Mouse (Mus musculus): ENCODE results near the gene Rbm47.

Gene Rbm47

DNA sequence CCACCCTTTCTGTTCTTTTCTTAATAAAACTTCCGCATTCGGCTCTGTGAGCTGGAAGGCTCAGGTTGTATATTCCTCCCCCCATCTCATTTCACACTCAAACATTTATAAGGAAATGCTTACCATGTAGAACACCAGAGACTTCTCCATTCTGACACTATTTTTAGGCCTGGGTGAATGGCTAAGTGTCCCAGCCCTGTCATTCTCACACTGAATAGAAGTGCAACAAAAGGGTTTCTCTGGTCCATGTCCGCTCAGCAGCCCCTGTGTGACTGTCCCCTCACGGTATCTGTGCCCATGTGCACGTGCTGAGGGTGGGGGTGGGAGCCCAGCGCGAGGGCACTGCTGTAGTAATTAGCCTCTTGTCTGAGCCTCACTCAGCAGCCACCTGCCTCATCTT lies 105.7 kb downstream of the Rbm47 start:
- in situ Hi-C loops (cut with MboI, MseI), result no loop called here

DNA sequence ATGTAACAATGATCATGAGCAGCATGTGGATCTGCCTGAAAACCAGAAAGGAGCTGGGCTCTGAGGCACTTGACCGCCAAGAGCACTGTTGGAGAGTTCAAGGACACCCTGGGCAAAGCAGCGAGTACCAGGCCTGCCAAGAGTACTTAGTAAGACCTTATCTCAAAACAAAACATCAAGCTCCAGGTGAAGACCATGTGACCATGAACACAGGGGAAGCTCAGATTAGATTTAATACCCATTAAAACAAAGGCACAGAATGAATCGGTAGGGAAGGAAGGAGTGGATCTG lies 110.0 kb downstream of the Rbm47 start:
- in situ Hi-C loops (cut with MboI, MseI), result no loop called here

DNA sequence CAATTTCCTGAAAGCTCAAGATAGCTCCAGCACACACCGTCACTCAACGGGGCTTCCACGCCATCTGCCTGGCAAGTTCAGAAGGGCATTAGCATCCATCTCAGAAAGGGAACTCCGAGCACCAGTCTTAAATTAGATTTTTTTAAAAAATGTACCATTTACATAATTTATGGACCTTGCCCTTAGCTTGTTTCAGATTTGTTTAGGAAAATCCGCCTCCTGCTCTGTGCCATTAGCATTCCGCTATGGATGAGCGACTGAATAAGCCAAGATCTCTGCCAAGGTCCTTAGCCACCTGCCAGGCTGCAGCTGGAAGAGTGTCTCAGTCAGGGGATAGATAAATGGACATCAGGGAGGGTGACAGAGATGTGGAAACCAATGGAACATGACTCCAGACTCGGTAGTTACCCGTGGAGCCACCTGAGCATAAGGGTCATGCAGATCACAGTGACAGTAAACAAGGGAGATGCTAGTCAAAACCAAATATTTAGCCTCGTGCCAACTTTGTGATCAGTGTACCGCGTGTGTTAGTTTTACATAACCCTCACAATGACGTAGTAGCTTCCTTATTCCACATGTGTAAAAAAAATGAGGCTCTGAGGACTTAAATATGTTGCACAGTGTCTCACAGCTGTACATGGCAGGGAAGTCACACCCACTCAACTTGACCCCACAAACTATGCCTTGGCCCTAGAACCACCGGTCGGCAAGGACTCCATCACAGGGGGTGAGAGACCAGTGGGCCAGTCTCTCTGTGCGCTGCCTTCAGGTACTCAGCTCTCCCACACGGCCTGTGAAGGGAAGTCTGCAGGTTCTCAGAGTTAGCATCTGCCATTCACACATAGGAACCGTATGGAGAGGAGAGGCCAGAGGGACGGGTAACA lies 110.6 kb downstream of the Rbm47 start:
- in situ Hi-C loops (cut with MboI, MseI), result no loop called here

DNA sequence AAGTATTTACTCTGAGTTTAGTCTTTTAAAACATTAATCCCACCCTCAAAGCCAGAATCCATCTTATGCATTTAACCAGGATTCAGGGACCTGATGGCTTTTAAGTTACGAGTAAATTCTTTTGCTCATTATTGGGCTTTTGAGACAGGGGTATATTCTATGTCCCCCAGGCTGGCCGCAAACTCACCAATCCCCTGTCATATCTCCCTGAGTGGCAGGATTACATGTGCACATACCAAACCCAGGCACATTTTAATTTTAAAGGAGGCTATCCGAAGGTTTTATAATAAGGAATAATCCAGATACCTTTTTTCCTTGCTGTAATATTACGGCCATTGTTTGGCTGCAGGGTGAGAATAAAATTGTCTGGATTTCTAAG lies 111.3 kb downstream of the Rbm47 start:
- in situ Hi-C loops (cut with MboI, MseI), result no loop called here

DNA sequence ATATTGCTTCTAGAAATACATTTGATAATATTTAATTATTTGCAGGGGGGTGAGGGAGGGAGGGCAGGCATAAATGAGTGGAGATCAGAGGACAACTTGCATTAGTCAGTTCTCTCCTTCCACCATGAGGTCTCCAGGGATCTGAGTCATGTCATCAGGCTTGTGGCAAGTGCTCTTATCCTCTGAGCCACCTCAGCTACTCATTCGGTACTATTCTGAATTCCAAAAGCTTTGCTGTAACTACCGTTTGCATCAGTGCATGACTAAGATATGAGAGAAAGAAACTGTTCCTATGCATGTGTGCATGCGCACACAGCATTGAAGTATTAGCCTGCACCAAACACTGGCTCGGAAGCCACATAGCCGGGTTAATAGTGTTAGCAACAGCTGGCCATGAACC lies 114.1 kb downstream of the Rbm47 start:
- in situ Hi-C loops (cut with MboI, MseI), result no loop called here

DNA sequence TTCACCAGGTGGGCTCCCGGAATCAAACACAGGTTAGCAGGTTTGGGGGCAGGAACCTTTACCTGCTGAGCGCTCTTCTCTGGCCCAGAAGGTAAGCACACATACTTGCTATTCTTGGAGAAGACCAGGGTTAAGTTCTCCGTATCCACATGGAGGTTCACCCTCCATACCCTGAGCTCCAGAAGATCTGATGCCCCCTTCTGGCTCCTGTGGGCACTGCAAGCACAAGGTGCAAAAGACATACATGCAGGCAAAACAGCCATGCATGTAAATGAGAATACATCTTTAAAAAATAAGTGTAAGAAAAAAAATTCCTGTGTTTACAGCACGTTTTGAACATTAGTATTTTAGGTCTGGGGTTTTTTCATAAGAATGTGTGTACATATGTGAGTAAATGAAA lies 116.2 kb downstream of the Rbm47 start:
- in situ Hi-C loops (cut with MboI, MseI), result no loop called here

DNA sequence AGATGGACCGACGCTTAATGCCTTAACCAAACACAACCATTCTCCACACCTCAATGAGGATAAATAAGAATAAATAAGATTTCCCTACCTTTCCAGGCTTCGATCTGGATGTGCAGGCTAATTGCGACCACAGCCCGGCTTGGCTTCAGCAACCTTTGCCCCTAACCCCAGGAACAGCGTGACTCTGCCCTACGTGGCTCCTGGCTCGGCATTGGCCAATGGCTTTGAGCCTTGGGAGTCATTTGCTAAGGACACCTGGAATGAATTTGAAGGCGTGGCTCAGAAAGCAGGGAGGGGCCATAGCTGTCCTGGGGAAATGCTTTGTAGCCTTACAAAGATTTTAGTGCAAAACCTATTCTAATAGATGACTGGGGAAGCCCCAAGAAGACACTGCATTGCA lies 118.5 kb downstream of the Rbm47 start:
- in situ Hi-C loops (cut with MboI, MseI), result no loop called here

DNA sequence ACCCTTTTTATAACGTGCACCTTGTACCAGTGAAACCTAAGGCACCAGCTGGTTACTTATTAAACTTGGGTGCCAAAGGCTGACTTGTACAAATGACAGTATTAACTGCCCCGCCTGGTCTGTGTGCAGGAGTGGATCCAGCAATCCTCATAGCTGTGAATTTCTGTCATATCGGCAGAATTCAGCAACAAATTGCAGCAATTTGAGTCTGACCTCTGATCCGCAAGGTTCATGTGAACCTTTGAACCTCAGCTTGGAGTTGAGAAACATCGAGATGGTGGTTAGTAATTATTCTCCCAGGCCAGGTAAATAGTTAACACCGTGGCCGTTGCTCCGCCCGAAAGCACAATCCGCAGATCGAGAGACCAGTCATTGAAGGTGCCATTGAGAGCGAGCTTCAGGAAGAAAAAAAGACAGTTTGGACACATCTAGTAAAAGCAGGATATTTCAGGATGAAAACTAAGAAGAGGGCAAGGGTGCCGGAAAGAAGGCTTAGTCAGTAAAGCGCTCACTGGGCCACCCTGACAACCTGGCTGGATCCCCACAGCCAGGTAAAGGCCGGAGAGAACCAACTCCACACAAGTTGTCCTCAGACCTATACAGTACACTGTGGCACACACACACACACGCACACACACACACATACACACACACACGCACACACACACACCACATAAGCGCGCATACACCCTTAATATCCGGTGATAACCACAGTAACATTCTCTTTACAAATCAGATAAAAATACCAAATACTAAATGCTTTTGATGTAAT lies 120.0 kb downstream of the Rbm47 start:
- in situ Hi-C loops (cut with MboI, MseI), result no loop called here

DNA sequence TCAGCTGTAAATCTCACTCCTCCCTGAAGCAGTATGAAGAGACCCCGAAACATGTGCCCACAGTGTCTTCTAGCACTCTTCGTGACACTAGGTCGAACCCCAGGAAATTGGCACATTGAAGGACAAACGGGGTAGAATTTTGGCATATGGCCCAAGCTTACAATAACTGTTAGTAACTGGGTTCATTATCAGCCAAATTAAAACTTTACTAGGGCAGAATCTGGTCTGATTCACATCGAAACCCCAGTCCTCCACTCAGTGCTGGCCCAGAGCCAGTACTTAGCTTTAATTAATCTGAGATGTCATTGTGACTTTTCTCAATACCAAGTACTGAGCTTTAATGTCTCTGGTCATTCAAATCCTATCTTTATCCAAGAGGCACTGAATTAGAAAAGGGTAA lies 122.1 kb downstream of the Rbm47 start:
- in situ Hi-C loops (cut with MboI, MseI), result no loop called here

DNA sequence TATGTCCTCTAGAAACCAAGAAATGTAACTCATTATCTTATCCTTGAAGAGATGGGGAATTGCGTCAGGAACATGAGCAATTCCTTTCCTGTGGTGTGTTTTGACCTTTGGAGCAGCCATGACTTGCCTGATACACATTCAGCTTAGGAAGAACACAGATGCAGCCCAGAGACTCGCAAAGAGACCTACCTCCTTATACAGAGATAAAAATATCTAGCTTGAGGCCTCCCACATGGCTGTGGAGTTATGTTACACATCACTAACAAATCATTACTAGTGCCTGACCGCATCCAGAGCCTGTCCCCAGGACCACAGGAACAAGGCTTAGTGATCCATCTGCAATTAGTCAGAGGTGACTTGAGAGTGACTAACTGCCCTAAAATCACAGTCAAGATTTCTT lies 126.6 kb downstream of the Rbm47 start:
- in situ Hi-C loops (cut with MboI, MseI), result no loop called here

DNA sequence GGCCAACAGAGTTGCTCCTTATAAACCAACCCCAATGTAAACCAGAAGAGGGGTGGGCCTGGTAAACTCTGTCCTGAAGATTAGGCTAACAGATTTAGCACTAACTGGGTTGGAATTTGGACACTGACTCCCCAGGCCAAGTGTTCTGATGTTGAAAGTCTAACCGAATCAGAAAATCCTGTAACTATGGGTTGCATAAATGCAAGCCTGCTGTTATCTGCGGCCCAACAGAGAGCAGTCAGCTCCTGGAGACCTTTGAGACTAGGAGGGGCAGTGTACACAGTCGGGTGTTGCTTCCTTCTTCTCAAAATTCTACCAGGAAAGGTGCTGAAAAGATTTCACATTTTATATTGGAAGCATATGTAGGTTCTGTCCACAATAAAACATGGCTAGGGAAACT lies 129.0 kb downstream of the Rbm47 start:
- in situ Hi-C loops (cut with MboI, MseI), result no loop called here

DNA sequence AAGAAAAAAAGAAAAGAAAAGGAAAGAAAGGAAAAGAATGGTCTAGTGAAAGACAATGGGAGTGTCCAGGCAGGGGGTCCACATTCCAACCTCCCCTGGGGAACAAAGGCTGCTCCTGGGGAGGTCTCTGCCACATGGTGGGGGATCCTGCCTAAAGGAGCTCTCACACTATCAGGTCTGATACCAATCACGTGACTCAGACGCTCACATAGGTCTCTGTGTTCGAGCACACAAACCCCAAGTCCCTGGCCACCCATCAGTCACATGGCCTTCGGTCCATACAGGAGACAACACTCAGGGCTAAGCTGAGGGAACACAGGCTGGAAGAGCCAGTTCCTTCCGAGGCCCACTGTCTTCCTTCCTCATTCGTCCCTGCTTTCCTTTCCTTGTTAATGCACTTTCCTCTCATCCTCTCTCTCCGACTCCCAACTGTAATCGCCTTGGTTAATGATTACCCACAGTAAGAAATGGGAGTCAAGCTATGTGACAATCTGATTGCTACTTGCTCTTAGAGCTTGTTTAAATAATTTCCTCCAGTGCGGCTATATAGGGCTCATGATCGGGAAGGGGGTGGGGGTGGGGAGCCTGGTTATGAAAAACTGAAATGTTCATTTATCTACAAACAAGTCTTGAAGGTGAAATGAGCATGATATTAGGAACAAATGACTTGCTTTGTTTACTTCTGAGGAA lies 130.1 kb downstream of the Rbm47 start:
- in situ Hi-C loops (cut with MboI, MseI), result no loop called here

DNA sequence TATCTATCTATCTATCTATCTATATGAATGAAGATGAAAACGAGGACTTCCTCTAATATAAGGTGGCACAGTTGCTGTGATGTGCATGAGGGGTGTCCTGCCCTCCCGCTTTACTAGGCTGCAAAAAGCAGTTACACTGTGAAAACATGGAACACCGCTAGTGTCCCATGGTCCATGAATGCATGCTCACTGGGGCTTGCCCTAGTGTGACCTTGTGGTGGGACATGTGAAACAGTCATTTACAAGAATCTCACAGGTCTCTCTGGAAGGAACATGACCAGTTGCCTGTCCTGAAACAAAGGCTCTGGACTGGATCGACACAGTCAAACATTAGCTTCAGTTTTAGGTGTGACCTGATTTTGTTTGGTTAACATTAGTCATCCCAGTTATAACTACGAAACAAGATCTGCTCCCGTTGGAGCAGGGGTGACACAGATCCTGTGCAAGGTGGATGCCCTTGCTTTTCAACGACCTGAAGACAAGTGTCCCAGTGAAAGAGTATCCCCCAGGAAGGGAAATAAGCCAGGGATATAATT lies 132.1 kb downstream of the Rbm47 start:
- in situ Hi-C loops (cut with MboI, MseI), result no loop called here

DNA sequence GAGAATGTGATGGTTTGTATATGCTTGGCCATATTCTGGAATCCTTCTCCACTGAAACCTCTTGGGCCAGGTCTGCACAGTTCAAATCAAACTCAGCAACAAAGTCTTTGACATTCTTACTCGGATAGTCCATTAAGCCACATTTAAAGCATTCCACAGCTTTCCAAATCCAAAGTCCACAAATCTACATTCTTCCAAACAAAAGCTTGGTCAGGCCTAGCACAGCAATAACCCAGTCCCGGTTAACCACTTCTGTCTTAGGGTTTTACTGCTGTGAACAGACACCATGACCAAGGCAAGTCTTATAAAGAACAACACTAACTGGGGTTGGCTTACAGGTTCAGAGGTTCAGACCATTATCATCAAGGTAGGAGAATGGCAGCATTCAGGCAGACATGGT lies 133.1 kb downstream of the Rbm47 start:
- in situ Hi-C loops (cut with MboI, MseI), result no loop called here

DNA sequence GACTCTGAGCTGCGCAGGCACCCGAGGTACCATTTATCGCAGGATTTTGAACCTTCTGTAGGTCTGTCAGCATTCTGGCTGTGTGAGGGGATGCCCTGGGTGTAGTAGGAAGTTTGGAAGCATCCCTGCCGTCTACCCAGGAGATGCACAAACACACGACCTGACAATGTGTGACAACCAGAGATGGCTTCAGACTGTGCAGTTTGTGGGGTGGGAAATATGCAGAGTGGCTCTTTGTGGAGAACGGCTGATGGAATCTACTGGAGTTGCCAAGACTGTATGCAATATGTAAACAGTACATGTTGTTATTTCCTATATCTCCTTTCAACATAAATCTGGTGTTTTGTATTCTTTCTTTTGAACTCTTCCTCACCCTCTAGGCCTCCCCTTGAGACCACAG lies 135.9 kb downstream of the Rbm47 start:
- in situ Hi-C loops (cut with MboI, MseI), result no loop called here

DNA sequence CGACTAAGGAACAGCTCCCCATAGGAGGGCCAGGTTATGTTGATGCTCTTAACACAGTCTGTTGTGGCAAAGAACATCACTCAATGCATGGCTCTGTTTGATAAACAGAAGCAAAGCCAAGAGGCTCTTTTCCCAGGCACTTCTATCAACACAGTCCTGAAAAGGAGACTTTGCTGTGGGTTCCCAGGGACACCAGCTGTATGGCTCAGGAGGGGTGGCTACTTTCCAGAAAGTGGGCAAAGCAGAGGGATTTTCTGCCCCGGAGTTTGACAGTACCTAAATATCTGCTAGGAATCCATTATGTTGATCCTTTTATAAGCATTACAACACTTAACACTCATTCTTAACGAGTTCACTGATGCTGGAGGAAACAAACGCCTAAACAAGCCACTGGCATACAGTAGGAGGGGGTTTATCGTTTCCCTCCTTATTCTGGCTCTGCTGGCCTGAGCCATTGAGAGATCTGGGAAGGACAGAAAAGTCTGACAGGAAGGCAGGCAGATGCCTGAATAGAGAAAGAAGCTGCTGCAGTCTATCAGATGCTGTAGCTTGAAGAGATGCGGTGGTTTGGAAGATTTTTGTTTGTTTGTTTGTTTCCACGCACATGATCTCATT lies 136.4 kb downstream of the Rbm47 start:
- in situ Hi-C loops (cut with MboI, MseI), result no loop called here

DNA sequence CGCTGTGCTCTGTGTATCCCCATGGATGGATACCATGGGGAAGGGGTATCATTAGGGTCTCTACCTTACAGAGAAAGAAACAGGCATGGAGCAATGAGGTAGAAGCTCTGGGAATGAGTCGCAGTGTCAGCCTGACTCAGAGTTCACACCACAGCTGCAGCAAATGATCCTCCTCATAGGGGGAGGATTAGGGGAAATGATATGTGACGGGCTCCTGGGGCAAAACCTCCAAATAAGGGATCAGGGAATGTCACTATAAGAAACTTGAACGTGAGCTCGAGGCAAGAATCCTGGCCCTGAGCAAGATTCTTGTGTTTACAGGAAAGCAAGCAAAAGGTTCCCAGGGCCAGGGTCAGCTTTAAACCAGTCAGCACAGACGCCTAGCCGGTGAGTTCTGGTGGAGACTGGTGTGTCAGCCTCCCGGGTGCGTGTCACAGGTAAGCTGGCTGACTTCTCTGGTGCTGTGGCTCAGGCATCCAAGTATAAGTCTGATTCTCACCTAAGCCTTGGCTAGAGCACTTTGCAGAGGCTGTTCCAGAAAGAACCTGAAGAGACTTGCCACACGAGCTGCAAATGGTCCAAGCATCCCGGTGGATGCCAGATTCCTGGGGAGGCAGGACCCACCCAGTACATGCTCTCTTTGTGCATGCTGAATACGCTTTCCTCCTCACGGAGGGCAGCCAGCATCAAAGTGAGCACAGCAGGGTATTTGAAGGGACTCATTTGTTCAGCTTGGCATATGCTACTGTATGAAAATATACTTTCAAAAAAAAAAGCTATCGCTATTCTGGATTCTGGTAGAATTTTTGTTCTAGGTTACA lies 138.3 kb downstream of the Rbm47 start:
- in situ Hi-C loops (cut with MboI, MseI), result no loop called here

DNA sequence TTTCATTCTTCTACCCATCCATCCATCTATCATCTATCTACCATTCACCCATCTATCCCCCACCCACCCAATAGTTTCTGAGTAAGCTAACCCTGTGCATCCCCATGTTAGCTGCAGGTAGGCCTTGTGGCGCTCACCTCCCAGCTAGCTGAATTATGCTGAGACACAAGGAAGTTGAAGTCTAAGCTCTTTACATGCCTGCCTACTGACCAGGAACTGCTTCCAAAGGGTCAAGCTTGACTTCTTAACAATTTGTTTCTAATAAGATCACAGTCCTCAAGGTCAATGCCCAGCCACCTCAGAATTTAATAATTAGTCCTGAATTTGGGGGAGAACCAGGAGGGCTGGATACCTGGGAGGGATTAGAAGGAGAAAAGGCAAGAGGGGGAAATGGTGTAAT lies 140.1 kb downstream of the Rbm47 start:
- in situ Hi-C loops (cut with MboI, MseI), result no loop called here

DNA sequence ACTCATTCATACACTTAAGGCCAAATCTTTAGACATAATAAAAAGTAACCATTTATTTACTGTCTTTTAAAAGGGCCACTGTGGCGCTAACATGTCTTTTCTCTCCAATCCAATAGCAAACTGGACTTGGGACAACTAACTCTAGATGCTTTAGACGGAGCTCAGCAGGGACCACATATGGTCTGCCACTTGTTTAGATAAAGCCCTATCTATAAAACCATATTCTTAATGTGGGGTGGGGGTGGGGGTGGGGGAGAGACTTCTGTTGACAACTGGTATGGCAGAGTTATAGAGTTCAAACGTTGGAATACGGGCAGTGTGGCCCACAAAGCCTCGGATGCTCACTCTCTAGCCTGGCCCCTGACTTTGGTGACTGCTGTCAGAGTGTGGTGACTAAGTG lies 141.2 kb downstream of the Rbm47 start:
- in situ Hi-C loops (cut with MboI, MseI), result no loop called here

DNA sequence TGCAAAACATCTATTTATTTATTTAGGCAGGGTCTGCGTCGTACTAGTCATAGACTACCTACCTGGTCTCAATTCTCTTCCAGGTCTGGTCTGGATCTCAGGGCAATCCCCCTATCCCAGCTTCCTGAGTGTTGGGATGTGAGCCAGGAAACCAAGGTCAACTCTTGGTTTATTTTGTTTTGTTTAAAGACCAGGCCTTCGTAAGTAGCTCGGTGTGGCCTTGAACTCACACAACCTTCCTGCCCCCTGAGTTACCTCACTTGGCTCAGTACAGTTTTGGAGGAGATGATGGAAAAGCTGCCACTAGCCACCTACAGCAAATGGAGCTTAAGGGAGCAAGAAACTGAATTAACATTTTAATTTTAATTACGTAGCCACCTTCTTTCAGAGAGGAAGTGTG lies 144.7 kb downstream of the Rbm47 start:
- in situ Hi-C loops (cut with MboI, MseI), result no loop called here

DNA sequence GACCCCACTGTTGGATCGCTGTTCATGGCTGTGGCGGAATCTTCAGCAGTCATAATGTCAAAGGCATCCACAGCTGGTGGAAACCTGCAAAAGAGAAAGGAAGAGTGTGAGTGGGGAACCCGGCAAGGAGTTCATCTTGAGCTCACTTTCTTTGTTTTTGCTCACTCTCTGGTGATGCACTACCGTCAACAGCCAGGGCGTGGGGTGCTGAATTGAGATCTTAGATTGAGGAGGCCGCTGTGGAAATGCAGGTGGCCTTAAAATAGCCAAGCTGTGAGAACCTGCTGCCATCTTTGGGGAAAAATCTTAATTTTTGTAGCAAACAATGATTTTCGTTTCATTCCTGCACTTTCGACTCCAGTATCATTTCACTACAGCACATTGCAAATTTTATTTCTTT lies 145.7 kb downstream of the Rbm47 start:
- in situ Hi-C loops (cut with MboI, MseI), result no loop called here

Measured in T-helper 1 cell (primary cell).